Mouse (Mus musculus) heart, adult 11 months (tissue): ENCODE data around the gene Casp8.
"Not testable (repeated sequence)": the region's sequence is repeated elsewhere in the genome, so short reads cannot be mapped to it uniquely, and the experiment has no call there.

Experiments used
- DNase-seq: peaks from one replicate; pipeline ENCODE4 v3.0.0; 2022

The Casp8 gene

DNA sequence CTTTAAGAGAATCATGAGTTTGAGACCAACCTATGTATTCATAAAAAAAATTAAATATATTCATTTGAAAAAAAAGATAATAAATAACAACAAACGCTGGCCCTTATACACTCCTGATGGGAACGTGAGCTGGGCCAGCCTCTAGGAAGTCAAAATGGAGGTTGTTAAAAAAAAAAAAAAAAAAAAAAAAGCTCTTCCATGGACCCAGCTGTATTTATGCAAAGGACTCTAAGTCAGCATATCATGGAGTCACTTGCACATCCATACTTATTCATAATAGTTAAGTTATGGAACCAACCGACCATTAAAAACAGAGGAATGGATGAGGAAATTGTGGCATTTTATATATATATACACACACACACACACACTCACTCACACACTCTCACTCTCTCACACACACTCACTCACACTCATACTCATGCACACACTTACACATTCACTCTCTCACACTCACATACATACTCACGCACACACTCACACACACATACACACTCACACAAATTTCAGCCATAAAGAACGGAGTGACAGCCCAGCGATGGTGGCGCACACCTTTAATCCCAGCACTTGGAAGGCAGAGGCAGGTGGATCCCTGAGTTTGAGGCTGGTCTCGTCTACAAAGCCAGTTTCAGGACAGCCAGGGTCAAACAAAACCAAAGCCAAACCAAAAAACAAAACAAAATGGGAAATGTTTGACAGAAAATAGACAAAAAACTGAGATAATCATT is 6.5 kb downstream of the Casp8 start:
- DNase-seq: peak; percentile 72

DNA sequence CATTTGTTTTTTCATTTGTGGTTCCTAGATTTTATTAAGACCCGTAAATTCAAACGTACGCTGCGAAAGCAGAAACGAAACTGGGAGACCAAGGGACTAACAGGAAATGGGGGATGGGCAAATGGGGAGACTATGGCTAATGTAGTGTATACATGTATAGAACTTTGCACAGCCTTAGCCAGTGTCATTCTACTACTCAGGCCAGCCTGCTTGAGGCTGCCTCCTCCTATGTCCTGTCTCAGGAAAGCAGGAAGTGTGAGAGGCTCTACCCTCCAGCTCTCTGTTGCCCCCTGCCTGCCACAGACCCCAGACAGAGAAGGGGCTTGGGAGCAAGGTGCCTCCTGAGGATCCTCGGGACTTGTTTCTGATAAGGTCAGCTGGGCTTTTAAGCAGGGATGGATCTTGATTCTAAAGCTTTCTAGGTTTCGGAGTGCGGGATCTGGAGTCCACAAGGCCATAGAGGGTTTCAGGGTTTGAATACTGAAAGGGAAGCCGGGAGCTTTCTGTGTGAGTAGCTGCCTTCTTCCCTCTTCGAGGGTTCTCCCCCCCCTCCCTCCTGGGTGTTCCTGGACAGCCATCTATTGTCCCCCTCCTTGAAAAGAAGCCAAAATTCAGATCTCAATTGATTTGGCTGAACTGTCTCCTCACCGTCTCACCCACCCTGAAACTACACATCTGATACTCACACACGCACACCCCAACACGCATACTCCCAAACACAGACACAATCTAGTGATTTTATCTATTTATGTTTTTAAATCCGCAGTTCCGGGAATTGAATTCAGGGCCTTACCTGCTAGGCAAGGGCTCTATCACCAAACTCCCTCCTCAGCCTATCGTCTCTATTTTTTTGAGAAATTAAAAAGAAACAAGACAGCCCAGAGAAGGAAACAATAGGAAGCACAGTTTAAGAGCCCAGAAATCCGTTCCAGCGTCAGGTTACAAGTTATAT is 7.4 kb downstream of the Casp8 start:
- DNase-seq: peak; percentile 98

DNA sequence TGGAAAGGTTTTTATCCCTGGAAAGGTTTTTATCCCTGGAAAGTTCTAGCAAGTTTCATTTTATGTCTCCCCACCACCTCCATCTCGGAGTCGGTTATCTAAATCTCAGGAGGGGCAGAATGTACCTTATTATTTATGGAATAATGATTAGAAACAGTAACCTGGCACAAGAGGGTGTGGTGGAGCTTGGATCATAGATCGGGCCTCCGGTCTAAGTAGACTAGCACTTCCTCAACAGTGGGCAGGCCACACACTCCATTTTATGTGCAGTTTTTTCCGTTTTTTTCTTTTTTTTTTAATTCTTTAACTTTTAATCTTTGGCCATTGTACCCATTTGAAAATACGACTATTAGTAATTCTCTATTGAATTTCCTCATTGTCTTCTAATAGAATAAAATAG is 8.4 kb downstream of the Casp8 start:
- no peak for DNase-seq

DNA sequence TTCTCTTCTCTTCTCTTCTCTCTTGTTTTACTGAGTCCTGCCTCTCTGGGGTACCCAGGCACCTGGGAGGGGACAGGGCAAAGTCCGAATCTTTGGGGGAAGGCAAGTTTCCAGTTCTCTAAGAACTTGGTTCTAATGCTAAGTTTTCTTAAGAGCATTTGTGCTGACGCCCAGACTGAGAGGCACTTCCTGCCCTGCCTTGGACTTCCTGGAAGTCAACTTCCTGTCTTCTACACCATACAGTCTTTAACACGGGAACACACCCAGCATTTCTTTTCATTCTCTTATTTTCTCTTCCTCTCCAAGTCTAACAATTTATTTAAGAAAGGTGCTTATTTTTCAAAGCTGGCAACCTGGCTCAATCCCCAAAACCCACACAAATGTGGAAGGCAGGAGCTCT is 11.5 kb downstream of the Casp8 start:
- DNase-seq: no peak

DNA sequence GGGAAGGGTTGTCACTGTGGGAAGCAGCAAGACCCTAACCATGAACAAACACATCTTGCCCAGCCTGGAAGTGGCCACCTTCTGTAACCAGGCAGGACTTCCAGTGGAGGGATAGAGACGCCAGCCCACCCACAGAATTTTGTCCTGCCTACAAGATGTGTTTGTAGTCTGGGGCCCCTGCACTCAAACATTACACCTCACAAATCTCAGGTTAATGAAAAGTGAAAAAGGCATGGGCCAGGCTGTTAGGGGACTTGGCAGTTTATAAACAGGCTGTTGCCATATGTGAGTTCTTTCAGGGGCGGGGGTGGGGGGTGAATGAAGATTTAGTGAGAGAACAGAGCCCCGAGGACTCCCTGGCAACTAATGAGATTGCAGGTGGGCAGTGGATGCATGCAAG is 31.1 kb downstream of the Casp8 start:
- no peak for DNase-seq

DNA sequence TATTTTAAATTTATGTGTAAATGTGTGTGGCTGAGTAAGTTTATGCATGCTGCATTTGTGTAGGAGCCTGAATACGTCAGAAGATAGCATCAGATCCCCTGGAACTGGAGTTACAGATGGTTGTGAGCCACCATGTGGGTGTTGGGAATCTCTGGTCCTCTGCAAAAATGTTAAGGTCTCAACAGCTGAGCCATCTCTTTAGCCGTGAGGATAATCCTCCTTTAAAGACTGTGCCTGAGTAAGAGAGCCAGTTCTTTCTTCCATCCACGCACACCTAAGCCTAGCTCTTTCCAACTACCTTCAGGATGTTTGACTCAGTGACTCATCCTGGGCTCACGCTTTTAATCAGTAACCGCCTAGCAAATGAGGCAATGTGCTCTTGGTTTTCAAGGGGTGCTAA is 35.6 kb downstream of the Casp8 start:
- no peak for DNase-seq

DNA sequence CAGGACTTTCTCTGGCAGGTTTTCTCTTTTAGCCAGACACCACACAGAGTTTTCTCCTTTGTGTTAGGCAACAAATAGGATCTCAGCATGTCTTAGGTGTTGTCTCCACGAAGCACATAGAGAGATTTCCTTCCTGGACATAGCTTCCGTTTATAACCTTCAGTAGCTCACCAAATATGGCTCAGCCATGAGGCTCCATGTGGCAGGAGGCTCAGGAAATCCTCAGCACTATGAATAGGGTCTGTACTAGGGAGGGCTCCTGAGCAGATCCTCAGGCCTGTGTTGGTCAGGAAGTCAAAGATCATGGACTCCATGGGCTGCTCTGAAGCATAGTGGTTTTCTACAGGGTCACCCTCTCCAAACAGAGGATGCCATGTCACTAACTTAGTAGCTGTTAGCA is 37.0 kb downstream of the Casp8 start:
- DNase-seq: no peak

DNA sequence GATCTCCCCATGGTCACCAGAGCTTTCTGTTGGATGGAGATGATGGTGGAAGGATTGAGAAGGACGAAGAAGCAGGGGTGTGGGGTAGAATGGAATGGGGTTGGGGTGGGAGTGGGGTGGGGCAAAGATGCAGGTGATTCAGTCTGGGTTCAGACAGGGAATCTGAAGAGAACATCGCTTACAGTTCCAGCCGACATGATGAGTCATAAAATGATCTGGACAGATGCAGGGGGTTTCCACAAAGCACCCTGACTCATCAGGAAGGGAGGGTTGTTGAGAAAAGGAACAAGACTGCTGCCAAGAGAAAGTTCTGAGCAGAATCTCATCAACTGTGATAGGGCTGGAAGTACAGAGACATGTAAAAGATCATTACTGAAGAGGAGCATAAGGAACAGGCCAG is 61.6 kb downstream of the Casp8 start:
- peak; percentile 81 for DNase-seq

DNA sequence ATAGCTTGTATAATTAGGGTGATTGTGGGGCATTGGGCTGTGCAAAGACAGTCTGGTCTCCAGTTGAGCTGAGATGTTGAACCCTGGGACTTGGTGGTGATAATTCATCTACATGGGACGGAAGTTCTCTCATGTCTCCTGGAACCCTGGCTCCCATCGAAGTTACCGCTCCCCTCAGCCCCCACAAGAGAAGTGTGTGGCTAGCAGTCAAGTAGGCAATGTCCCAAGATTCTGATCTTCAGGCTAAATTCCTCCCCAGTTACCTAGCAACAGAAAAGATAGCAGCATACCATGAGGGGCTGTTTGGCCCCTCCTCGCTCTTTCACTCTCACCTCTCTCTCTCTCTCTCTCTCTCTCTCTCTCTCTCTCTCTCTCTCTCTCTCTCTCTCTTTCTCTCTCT is 64.0 kb downstream of the Casp8 start:
- DNase-seq: peak; percentile 61

DNA sequence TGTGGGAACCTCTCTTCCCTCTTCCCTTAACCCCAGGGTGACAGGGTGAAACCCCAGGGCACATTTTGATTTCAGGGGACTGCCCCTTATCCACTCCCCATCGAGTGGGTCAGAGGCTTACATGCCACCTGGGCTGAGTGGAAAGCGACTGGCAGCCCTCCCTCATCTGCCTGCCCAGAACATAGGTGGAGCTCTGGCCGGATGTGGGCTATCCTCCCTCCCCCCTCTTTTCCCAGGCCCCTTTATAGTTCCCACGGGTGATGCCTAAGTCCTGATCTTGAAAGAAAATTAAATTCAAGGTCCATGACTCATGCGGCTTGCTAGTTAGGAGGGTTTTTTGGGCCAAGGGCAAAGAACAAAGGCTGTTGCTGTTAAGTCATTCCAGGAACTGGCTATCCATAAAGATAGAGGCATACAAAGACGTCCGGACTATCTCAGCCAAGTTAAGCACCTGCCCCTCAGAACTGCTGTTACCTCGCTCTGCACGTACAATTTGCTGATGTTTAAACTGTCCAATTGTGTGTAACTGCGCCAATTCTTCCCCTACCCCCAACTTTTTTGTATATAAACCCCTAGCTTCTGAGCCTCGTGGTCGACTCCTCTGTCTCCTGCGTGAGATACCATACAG is 64.7 kb downstream of the Casp8 start:
- DNase-seq: peak; percentile 92

DNA sequence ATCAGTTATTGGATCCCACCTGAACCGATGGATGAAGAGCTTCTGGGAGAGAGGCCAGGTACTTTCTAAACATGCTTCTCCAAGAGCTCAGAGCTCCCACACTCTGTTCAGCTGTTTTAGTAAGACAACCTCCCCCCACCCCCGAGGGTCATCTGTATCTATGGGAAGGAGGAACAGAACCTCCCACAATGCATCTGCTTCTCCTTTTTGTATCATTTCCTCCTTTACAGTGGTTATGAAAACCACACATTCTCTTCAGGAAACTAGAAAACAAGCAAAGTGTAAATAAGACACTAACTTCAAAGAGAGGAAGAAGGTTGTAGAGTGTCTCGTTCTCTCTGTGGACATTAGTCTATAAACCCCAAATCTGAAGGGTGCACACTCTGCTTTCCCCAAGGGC is 65.4 kb downstream of the Casp8 start:
- DNase-seq: peak; percentile 35

DNA sequence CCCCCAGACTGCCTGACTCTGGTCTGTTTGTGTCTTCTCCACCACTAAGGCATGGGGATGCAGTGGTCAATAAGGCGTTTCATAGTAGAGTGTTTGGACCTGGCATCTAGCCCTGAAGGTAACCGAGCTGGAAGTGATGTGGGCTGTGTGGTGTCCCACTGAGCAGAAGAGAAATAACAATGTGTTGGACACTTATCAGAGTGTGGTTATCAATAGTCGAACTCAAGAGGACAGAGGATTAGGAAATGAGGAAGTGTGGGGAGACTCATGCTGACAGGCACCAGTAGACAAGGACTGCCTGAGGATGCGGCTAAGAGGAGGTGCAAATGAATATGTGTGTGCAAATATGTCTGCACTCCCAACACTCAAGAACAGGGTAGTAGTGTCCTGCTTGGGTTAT is 81.3 kb downstream of the Casp8 start:
- not testable (repeated sequence) for DNase-seq

DNA sequence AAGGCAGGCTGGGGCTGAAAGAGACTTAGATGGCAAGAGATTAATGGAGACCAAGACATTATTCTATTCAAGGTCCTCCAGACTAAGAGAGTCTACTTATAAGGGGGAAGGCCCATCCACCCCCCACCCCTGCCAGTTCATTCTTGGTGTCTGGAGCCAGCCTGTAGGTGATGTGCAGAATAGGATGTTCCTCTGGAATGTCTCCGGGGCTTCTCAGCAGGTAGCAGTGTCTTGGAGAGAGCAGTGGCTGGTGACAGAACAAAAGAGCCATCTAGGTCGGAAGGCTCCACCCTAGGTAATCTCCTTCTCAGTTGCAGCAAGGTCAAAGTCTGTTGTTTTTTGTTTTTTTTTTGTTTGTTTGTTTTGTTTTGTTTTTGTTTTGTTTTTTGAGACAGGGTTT is 84.1 kb downstream of the Casp8 start:
- peak; percentile 73 for DNase-seq

DNA sequence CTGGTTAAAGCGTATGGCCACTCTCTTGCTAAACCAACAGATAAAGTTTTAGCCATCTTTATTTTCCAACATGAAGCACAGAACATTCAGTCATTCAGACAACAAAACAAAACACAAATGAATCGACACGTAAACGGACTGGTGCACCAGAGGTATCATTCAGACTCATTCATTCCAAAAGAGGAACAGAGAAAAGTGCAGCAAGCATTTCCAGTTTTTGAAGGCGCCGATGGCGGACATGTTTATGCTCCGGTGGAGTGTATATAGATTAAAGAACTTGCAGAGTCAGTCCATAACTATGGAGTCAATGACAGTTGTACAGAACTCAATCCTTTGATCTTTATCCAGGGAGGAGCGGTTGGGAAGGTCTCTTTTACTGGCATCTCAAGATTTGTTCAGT is 88.1 kb downstream of the Casp8 start:
- DNase-seq: peak; percentile 40

DNA sequence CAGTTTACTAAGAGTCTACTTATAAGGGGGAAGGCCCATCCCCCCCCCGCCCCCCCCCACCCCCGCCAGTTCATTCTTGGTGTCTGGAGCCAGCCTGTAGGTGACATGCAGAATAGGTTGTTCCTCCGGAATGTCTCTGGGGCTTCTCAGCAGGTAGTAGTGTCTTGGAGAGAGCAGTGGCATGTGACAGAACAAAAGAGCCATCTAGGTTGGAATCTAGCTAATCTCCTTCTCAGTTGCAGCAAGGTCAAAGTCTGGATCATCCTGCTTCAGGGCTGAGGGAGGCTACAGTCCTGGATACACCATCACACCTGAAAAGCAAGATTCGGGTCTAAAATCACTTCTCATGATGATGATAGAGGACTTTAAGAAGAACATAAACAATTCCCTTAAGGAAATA is 90.5 kb downstream of the Casp8 start:
- peak; percentile 43 for DNase-seq

DNA sequence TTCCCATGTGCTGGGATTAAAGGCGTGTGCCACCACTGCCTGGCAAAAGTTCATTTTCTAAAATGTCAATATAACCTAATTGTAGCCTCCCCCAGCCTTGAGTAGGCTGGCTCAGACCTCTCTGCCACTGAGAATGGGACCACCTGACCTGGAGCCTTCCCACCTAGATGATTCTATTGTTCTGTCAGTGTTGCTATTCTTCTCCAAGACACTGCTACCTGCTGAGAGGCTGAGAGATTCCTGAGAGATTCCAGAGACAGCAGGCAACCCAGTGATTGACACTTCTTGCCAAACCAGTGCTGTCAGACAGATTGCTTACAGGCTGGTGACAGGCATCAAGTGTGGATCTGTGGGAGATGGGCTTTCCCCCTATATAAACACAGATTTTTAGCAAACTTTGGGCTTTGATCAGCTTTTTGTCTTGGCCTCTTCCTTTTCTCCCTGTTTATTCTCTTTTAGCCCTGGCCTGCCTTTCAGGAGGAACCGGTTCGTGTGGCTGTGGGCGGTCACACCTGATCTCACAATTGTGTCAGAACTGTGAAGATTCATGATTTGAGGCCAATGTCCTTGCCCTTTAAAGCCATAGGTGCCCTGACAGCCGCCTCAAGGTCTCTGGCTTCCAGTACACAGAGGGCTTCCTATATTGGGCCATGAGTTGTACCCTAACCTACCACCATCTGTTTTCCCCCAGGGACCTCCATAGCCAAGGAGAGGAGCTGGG is 94.8 kb downstream of the Casp8 start:
- DNase-seq: no peak

DNA sequence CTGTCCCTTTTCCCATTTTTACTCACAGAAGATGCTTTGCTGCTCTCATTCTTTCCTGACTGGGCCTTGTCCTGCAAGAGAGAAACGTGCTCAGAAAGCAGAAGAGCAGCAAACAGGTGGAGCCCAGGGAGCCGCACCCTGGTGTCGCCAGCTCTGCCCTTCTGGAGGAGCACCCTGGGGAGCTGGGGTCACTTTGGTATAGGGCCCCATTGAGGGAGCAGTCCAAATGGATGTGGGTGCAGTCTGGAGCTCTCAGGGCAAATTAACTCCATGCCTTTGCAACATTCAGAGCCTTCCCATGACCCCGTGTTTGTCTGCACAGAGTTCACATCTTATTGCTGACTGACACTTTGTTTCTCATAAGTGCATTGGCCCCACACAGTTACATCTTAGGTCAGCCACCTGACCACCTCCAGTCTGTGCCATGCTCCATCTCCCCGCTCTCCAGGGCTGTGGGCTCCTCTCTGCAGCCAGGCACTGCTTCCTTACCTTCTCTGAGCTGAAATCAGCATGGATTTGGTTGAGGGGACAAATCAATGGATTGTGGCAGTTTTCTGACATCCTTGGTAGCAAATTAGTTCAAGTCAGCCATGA is 95.6 kb downstream of the Casp8 start:
- not testable (repeated sequence) for DNase-seq

DNA sequence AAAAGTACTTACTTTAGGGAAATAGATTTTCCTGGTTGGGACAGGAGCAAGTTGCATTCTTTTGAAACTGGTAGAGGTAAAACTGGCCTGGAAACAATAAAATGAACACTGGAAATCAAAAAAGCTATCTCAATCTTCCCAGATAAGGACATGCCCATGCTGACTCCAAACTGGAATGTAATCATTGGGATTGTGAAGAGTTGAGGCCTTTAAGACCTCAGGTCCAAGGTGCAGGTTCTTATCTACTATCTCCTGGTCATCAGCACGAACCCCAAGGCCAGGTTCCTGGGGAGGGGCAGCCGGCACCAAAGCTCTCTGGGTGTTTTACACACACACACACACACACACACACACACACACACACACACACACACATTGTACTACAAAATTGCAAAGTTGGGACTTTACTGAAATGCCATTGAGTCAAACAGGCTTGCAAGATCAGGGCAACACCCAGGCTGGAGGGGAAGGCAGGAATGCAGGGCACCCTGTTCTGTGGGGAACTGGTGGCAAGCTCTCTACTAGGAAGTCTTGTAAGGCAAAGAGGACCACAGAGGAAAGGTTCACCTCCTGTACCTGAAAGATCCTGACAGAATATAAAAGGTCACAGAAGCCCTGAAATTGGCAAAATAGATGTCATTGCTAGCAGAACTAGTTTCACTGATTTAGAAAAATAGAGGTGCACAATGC is 96.5 kb downstream of the Casp8 start:
- not testable (repeated sequence) for DNase-seq

DNA sequence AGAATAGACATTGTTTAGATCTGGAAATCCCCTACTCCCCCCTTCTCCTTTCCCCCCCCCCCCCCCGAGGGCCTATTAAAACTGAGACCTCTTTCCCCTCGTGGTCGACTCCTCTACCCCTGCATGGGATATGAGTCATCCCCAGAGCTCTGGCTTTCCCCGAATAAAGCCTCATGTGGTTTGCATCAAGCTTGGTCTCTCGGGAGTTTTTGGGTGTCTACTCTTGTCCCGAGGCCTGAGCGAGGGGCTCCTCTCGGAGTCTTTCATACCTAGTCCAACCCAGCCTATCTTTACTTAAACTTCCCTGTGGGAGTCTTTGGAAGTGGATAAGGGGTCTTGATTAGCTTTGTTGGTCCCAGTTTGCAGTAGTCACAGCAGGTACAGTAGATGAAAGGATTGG is 97.2 kb downstream of the Casp8 start:
- not testable (repeated sequence) for DNase-seq
